Mouse (Mus musculus): ENCODE results near the gene Hspa1a.
"Not testable (repeated sequence)": the region's sequence is repeated elsewhere in the genome, so short reads cannot be mapped to it uniquely, and the experiment has no call there.

The Hspa1a gene

GRCm38 (mm10) chr17:34970850-34971249, 1.1 kb downstream of the Hspa1a start:
- not testable (repeated sequence) for DNase-seq (ENCODE audit: extremely low spot score, low read depth, low spot score)

- not testable (repeated sequence) for DNase-seq (ENCODE audit: extremely low spot score, low read depth, low spot score)
Observed at GRCm38 (mm10) chr17:34969822-34970221, 2.1 kb downstream of the Hspa1a start, which contains the start of gene Gm20481. Gene Gm20481, plus strand, starts transcription at chr17:34969912.

- no peak for DNase-seq (ENCODE audit: extremely low spot score, low read depth, low spot score)
Observed at GRCm38 (mm10) chr17:34965627-34966026, 6.3 kb downstream of the Hspa1a start.

GRCm38 (mm10) chr17:34964640-34965049, 7.3 kb downstream of the Hspa1a start:
- DNase-seq (ENCODE audit: extremely low spot score, low read depth, low spot score), result no peak

- DNase-seq (ENCODE audit: extremely low spot score, low read depth, low spot score), result no peak
Observed at GRCm38 (mm10) chr17:34962841-34963240, 9.1 kb downstream of the Hspa1a start.

GRCm38 (mm10) chr17:34962125-34962524, 9.8 kb downstream of the Hspa1a start:
- no peak for DNase-seq (ENCODE audit: extremely low spot score, low read depth, low spot score)

- DNase-seq (ENCODE audit: extremely low spot score, low read depth, low spot score), result no peak
Observed at GRCm38 (mm10) chr17:34960702-34961493, 11.1 kb downstream of the Hspa1a start.

GRCm38 (mm10) chr17:34959881-34960515, 12.0 kb downstream of the Hspa1a start:
- DNase-seq (ENCODE audit: extremely low spot score, low read depth, low spot score), result no peak

GRCm38 (mm10) chr17:34959130-34959778, 12.7 kb downstream of the Hspa1a start, which contains the start of gene Hspa1b:
Gene Hspa1b, minus strand, starts transcription at chr17:34959238.
- not testable (repeated sequence) for DNase-seq (ENCODE audit: extremely low spot score, low read depth, low spot score)

- not testable (repeated sequence) for DNase-seq (ENCODE audit: extremely low spot score, low read depth, low spot score)
Observed at GRCm38 (mm10) chr17:34958734-34959129, 13.2 kb downstream of the Hspa1a start.

- DNase-seq (ENCODE audit: extremely low spot score, low read depth, low spot score), result not testable (repeated sequence)
Observed at GRCm38 (mm10) chr17:34957966-34958365, 14.0 kb downstream of the Hspa1a start.

- not testable (repeated sequence) for DNase-seq (ENCODE audit: extremely low spot score, low read depth, low spot score)
Observed at GRCm38 (mm10) chr17:34957291-34957690, 14.7 kb downstream of the Hspa1a start.

GRCm38 (mm10) chr17:34956340-34956739, 15.6 kb downstream of the Hspa1a start:
- DNase-seq (ENCODE audit: extremely low spot score, low read depth, low spot score), result no peak

- no peak for DNase-seq (ENCODE audit: extremely low spot score, low read depth, low spot score)
Observed at GRCm38 (mm10) chr17:34955884-34956283, 16.1 kb downstream of the Hspa1a start.

GRCm38 (mm10) chr17:34954831-34955230, 17.1 kb downstream of the Hspa1a start:
- no peak for DNase-seq (ENCODE audit: extremely low spot score, low read depth, low spot score)

- DNase-seq (ENCODE audit: extremely low spot score, low read depth, low spot score), result no peak
Observed at GRCm38 (mm10) chr17:34953904-34954303, 18.1 kb downstream of the Hspa1a start.

- no peak for DNase-seq (ENCODE audit: extremely low spot score, low read depth, low spot score)
Observed at GRCm38 (mm10) chr17:34953258-34953657, 18.7 kb downstream of the Hspa1a start.

- DNase-seq (ENCODE audit: extremely low spot score, low read depth, low spot score), result peak; percentile 96
Observed at GRCm38 (mm10) chr17:34952378-34953040, 19.4 kb downstream of the Hspa1a start.

GRCm38 (mm10) chr17:34951636-34952377, 20.1 kb downstream of the Hspa1a start:
- DNase-seq (ENCODE audit: extremely low spot score, low read depth, low spot score), result no peak

Measured in hindlimb bud, embryonic 11.5 days (tissue).